Mouse (Mus musculus): ENCODE results near the gene Ermap. TPM values are rescaled to one million over a fixed set of nuclear protein-coding genes. Genes with fewer than 3 reads are reported as not detected.
A peak's percentile ranks its signal among the peaks of the same experiment; 100 is the strongest.

Ermap gene
- polyA plus RNA-seq, 1 experiment = 0.56 TPM

GRCm38 (mm10) chr4:119146816-119147215 is 43.0 kb downstream of the Ermap start:
- H3K4me3 ChIP-seq (ENCODE audit: insufficient read depth, low read length) = no peak overlapping the region
- H3K27ac ChIP-seq (ENCODE audit: insufficient read depth, low read length) = no peak overlapping the region
- TF ChIP-seq POLR2A (IDR thresholded peaks at IDR 0.05; ENCODE audit: extremely low read depth, insufficient read depth, low read length) (no peak), CTCF (IDR thresholded peaks at IDR 0.05; ENCODE audit: extremely low read depth, insufficient read depth, low read length) (no peak)
- H3K4me1 ChIP-seq (ENCODE audit: control insufficient read depth, insufficient read depth, low read length) = no peaks in the 10 kb centered on the region

GRCm38 (mm10) chr4:119142230-119142871 is 47.5 kb downstream of the Ermap start:
- Histone ChIP-seq H3K4me3 (ENCODE audit: insufficient read depth, low read length) (no peak overlapping the region), H3K27ac (ENCODE audit: insufficient read depth, low read length) (no peak overlapping the region)
- no peak for TF ChIP-seq POLR2A (IDR thresholded peaks at IDR 0.05; ENCODE audit: extremely low read depth, insufficient read depth, low read length)
- TF ChIP-seq CTCF (IDR thresholded peaks at IDR 0.05; ENCODE audit: extremely low read depth, insufficient read depth, low read length) = peak; percentile 47

GRCm38 (mm10) chr4:119141191-119141590 is 48.6 kb downstream of the Ermap start:
- no peaks in the 10 kb centered on the region for H3K4me1 ChIP-seq (ENCODE audit: control insufficient read depth, insufficient read depth, low read length)
- no peak overlapping the region for H3K27ac ChIP-seq (ENCODE audit: insufficient read depth, low read length)
- no peak overlapping the region for H3K4me3 ChIP-seq (ENCODE audit: insufficient read depth, low read length)
- TF ChIP-seq POLR2A (IDR thresholded peaks at IDR 0.05; ENCODE audit: extremely low read depth, insufficient read depth, low read length) (no peak), CTCF (IDR thresholded peaks at IDR 0.05; ENCODE audit: extremely low read depth, insufficient read depth, low read length) (no peak)

More at GRCm38 (mm10) chr4:119142230-119142871, 47.5 kb downstream of the Ermap start:
- H3K4me1 ChIP-seq (ENCODE audit: control insufficient read depth, insufficient read depth, low read length) = no peaks in the 10 kb centered on the region

- Histone ChIP-seq H3K4me1 (ENCODE audit: control insufficient read depth, insufficient read depth, low read length) (no peaks in the 10 kb centered on the region), H3K27ac (ENCODE audit: insufficient read depth, low read length) (no peak overlapping the region), H3K4me3 (ENCODE audit: insufficient read depth, low read length) (no peak overlapping the region)
- TF ChIP-seq CTCF (IDR thresholded peaks at IDR 0.05; ENCODE audit: extremely low read depth, insufficient read depth, low read length) = peak; percentile 67
- no peak for TF ChIP-seq POLR2A (IDR thresholded peaks at IDR 0.05; ENCODE audit: extremely low read depth, insufficient read depth, low read length)
Measured at GRCm38 (mm10) chr4:119140126-119140525, 49.7 kb downstream of the Ermap start.

- Histone ChIP-seq H3K4me1 (ENCODE audit: control insufficient read depth, insufficient read depth, low read length) (no peaks in the 10 kb centered on the region), H3K4me3 (ENCODE audit: insufficient read depth, low read length) (no peak overlapping the region), H3K27ac (ENCODE audit: insufficient read depth, low read length) (no peak overlapping the region)
- no peak for TF ChIP-seq POLR2A (IDR thresholded peaks at IDR 0.05; ENCODE audit: extremely low read depth, insufficient read depth, low read length)
- no peak for TF ChIP-seq CTCF (IDR thresholded peaks at IDR 0.05; ENCODE audit: extremely low read depth, insufficient read depth, low read length)
Measured at GRCm38 (mm10) chr4:119138776-119139175, 51.0 kb downstream of the Ermap start.

- H3K4me3 ChIP-seq (ENCODE audit: insufficient read depth, low read length) = no peak overlapping the region
- no peak overlapping the region for H3K27ac ChIP-seq (ENCODE audit: insufficient read depth, low read length)
Measured at GRCm38 (mm10) chr4:119138171-119138570, 51.6 kb downstream of the Ermap start.

GRCm38 (mm10) chr4:119137313-119137712 is 52.5 kb downstream of the Ermap start:
- no peak overlapping the region for H3K27ac ChIP-seq (ENCODE audit: insufficient read depth, low read length)
- H3K4me3 ChIP-seq (ENCODE audit: insufficient read depth, low read length) = no peak overlapping the region
- H3K4me1 ChIP-seq (ENCODE audit: control insufficient read depth, insufficient read depth, low read length) = no peaks in the 10 kb centered on the region
- TF ChIP-seq POLR2A (IDR thresholded peaks at IDR 0.05; ENCODE audit: extremely low read depth, insufficient read depth, low read length) = no peak
- TF ChIP-seq CTCF (IDR thresholded peaks at IDR 0.05; ENCODE audit: extremely low read depth, insufficient read depth, low read length) = no peak

More at GRCm38 (mm10) chr4:119138171-119138570, 51.6 kb downstream of the Ermap start:
- TF ChIP-seq CTCF (IDR thresholded peaks at IDR 0.05; ENCODE audit: extremely low read depth, insufficient read depth, low read length) = no peak
- peak; percentile 66; the same call in 1 of the 2 replicates for TF ChIP-seq POLR2A (IDR thresholded peaks at IDR 0.05; ENCODE audit: extremely low read depth, insufficient read depth, low read length)
- no peaks in the 10 kb centered on the region for H3K4me1 ChIP-seq (ENCODE audit: control insufficient read depth, insufficient read depth, low read length)

- Histone ChIP-seq H3K4me1 (ENCODE audit: control insufficient read depth, insufficient read depth, low read length) (no peaks in the 10 kb centered on the region), H3K27ac (ENCODE audit: insufficient read depth, low read length) (no peak overlapping the region), H3K4me3 (ENCODE audit: insufficient read depth, low read length) (no peak overlapping the region)
- TF ChIP-seq CTCF (IDR thresholded peaks at IDR 0.05; ENCODE audit: extremely low read depth, insufficient read depth, low read length) (no peak), POLR2A (IDR thresholded peaks at IDR 0.05; ENCODE audit: extremely low read depth, insufficient read depth, low read length) (no peak)
Measured at GRCm38 (mm10) chr4:119133860-119134259, 56.0 kb downstream of the Ermap start.

- TF ChIP-seq POLR2A (IDR thresholded peaks at IDR 0.05; ENCODE audit: extremely low read depth, insufficient read depth, low read length) (no peak), CTCF (IDR thresholded peaks at IDR 0.05; ENCODE audit: extremely low read depth, insufficient read depth, low read length) (no peak)
- Histone ChIP-seq H3K27ac (ENCODE audit: insufficient read depth, low read length) (no peak overlapping the region), H3K4me1 (ENCODE audit: control insufficient read depth, insufficient read depth, low read length) (peaks cover 2% of the 10 kb centered on the region), H3K4me3 (ENCODE audit: insufficient read depth, low read length) (no peak overlapping the region)
Measured at GRCm38 (mm10) chr4:119133306-119133705, 56.5 kb downstream of the Ermap start.

- Histone ChIP-seq H3K4me3 (ENCODE audit: insufficient read depth, low read length) (no peak overlapping the region), H3K4me1 (ENCODE audit: control insufficient read depth, insufficient read depth, low read length) (peaks cover 2% of the 10 kb centered on the region), H3K27ac (ENCODE audit: insufficient read depth, low read length) (no peak overlapping the region)
- TF ChIP-seq POLR2A (IDR thresholded peaks at IDR 0.05; ENCODE audit: extremely low read depth, insufficient read depth, low read length) (no peak), CTCF (IDR thresholded peaks at IDR 0.05; ENCODE audit: extremely low read depth, insufficient read depth, low read length) (no peak)
Measured at GRCm38 (mm10) chr4:119131189-119131910, 58.5 kb downstream of the Ermap start.

Data from cortical plate, adult 2 months (tissue).